Mouse (Mus musculus): ENCODE measurements around the gene Armc2. TPM values are rescaled to one million over a fixed set of nuclear protein-coding genes. Genes with fewer than 3 reads are reported as not detected.

The Armc2 gene
- polyA plus RNA-seq, 1 experiment from 2014 or later: 0.20 TPM

DNA sequence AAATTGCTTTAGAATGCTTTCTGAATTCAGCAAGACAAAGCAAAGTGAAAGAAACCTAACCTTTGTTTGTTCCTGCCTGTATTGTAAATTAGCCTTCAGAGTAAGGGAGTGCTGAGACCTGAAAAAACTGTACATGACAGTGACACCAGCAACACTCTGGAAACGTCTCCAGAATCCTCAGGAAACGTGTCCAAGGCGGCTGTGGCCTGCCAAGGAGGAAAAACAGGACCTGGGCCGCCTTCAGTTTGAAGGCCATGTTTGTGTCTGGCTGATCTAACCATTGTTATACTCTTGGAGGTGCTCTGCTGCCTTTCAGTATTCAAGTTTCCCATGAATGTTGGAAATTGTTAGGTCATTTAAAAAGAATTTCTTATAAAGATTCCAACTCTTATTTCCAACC is 138.0 kb downstream of the Armc2 start:
- no peaks in the 10 kb centered on the region for H3K9me3 ChIP-seq (replicated peaks; ENCODE audit: control insufficient read depth, low read length)
- H3K27me3 ChIP-seq (ENCODE audit: control insufficient read depth, insufficient read depth, low read depth, low read length): no peaks in the 10 kb centered on the region
- H3K36me3 ChIP-seq (ENCODE audit: control insufficient read depth, insufficient read depth): no peaks in the 10 kb centered on the region
- no peak overlapping the region for H3K4me3 ChIP-seq (ENCODE audit: low read depth, low read length)
- H3K9ac ChIP-seq (ENCODE audit: low read depth, low read length): no peak overlapping the region
- H3K4me2 ChIP-seq (ENCODE audit: low read depth, low read length): no peak overlapping the region
- no peaks in the 10 kb centered on the region; the same call in none of the 2 replicates for H3K4me1 ChIP-seq (ENCODE audit: control insufficient read depth, low read depth, low read length)
- H3K27ac ChIP-seq (ENCODE audit: low read length): no peak overlapping the region
- ATAC-seq (ENCODE audit: low read depth): no peak
- 48% methylated on average over 4 of the region's 4 CpGs for WGBS (ENCODE audit: insufficient replicate concordance)

- H3K4me2 ChIP-seq (ENCODE audit: low read depth, low read length): no peak overlapping the region
- 67% methylated on average over 1 of the region's 1 CpGs for WGBS (ENCODE audit: insufficient replicate concordance)
Measured at GRCm38 (mm10) chr10:41879675-41880074, 138.6 kb downstream of the Armc2 start.

DNA sequence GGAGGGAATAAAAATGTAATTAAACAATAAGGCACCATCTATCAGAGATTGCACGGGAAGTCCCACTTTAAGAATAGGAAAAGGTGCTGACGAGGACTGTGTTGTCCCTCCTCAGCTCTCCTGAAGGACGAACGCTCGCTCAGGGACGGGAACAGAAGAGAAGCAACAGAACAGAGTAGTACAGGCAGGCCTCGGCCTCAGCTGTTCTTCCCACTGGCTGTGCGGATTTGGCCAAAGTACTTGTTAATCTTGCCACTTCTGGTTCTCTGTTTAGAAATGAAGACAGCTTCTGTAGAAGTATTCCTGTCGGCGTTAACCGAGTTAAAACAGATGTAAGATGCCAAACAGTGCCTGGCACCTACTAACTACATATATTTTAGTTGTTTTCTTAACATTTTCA is 139.9 kb downstream of the Armc2 start:
- ATAC-seq (ENCODE audit: low read depth): no peak
- Histone ChIP-seq H3K27ac (ENCODE audit: low read length) (no peak overlapping the region), H3K4me3 (ENCODE audit: low read depth, low read length) (no peak overlapping the region), H3K9me3 (replicated peaks; ENCODE audit: control insufficient read depth, low read length) (no peaks in the 10 kb centered on the region), H3K9ac (ENCODE audit: low read depth, low read length) (no peak overlapping the region), H3K4me2 (ENCODE audit: low read depth, low read length) (no peak overlapping the region), H3K4me1 (ENCODE audit: control insufficient read depth, low read depth, low read length) (no peaks in the 10 kb centered on the region; the same call in none of the 2 replicates), H3K36me3 (ENCODE audit: control insufficient read depth, insufficient read depth) (no peaks in the 10 kb centered on the region), H3K27me3 (ENCODE audit: control insufficient read depth, insufficient read depth, low read depth, low read length) (no peaks in the 10 kb centered on the region)
- WGBS (ENCODE audit: insufficient replicate concordance): 86% methylated on average over 11 of the region's 11 CpGs

More at GRCm38 (mm10) chr10:41879675-41880074, 138.6 kb downstream of the Armc2 start:
- ATAC-seq (ENCODE audit: low read depth): no peak
- Histone ChIP-seq H3K27ac (ENCODE audit: low read length) (no peak overlapping the region), H3K9ac (ENCODE audit: low read depth, low read length) (no peak overlapping the region), H3K36me3 (ENCODE audit: control insufficient read depth, insufficient read depth) (no peaks in the 10 kb centered on the region), H3K9me3 (replicated peaks; ENCODE audit: control insufficient read depth, low read length) (no peaks in the 10 kb centered on the region), H3K27me3 (ENCODE audit: control insufficient read depth, insufficient read depth, low read depth, low read length) (no peaks in the 10 kb centered on the region), H3K4me3 (ENCODE audit: low read depth, low read length) (no peak overlapping the region), H3K4me1 (ENCODE audit: control insufficient read depth, low read depth, low read length) (no peaks in the 10 kb centered on the region; the same call in none of the 2 replicates)

DNA sequence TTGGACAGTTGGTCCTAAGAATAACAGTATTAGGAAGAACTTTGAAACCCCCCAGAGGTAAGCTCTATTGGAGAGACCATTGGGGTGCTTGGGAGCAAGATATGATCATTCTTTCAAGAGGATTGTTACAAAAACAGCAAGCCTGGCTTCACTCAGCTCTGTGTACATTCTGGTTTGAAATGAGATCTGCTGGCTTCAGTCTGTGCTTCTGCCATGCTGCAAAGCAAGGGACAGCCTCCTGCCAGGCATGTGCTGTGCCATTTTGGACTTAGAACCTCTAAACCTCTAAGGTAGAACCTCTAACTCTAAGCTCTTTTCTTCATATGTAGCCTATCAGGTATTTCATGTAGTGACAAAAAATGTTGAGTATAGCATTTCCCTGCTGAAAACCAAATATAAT is 142.6 kb downstream of the Armc2 start:
- H3K27ac ChIP-seq (ENCODE audit: low read length): no peak overlapping the region
- H3K4me2 ChIP-seq (ENCODE audit: low read depth, low read length): no peak overlapping the region
- no peaks in the 10 kb centered on the region for H3K9me3 ChIP-seq (replicated peaks; ENCODE audit: control insufficient read depth, low read length)
- no peaks in the 10 kb centered on the region for H3K36me3 ChIP-seq (ENCODE audit: control insufficient read depth, insufficient read depth)
- no peak overlapping the region for H3K9ac ChIP-seq (ENCODE audit: low read depth, low read length)
- no peaks in the 10 kb centered on the region for H3K27me3 ChIP-seq (ENCODE audit: control insufficient read depth, insufficient read depth, low read depth, low read length)
- no peak overlapping the region for H3K4me3 ChIP-seq (ENCODE audit: low read depth, low read length)
- ATAC-seq (ENCODE audit: low read depth): no peak
- H3K4me1 ChIP-seq (ENCODE audit: control insufficient read depth, low read depth, low read length): no peaks in the 10 kb centered on the region; the same call in 1 of the 2 replicates

DNA sequence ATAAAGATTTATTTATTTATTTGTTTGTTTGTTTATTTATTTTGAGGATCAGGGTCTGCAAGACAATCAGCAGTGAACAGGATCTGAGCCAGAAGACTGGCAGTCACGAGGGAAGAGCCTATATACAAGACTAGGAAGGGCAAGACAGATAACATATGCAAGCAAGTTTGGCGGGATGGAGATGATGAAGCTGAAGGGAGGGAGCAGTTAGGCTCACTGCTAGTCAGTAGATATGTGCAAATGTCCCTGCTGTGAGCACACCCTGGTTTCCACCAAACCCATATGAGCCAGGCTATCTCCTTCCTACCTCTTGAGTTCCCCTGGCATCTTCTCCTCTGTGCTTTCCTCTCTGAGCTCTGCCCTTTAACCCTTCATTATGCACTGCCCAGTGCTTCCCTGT is 146.7 kb downstream of the Armc2 start:
- Histone ChIP-seq H3K27me3 (ENCODE audit: control insufficient read depth, insufficient read depth, low read depth, low read length) (no peaks in the 10 kb centered on the region), H3K36me3 (ENCODE audit: control insufficient read depth, insufficient read depth) (no peaks in the 10 kb centered on the region), H3K4me3 (ENCODE audit: low read depth, low read length) (no peak overlapping the region), H3K4me1 (ENCODE audit: control insufficient read depth, low read depth, low read length) (no peaks in the 10 kb centered on the region), H3K9ac (ENCODE audit: low read depth, low read length) (no peak overlapping the region), H3K9me3 (replicated peaks; ENCODE audit: control insufficient read depth, low read length) (no peaks in the 10 kb centered on the region), H3K4me2 (ENCODE audit: low read depth, low read length) (no peak overlapping the region), H3K27ac (ENCODE audit: low read length) (no peak overlapping the region)
- ATAC-seq (ENCODE audit: low read depth): no peak
- 26% methylated on average over 2 of the region's 2 CpGs for WGBS (ENCODE audit: insufficient replicate concordance)

DNA sequence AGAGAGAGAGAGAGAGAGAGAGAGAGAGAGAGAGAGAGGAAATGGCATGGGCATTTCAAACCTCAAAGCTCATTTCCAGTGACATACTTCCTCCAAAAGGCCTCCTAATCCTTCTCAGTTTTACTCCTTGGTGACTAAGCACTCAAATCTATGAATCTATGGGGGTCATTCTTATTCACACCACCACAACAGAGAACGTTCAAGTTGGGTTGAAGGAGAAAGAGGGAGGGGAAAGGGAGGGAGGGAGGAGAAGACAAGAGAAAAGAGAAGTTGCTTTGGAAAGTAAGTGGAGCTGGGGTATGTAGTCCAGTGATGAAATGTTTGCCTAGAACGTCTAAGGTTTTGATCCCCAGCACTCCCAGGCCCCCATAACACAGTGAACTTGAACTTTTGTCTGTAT is 148.1 kb downstream of the Armc2 start:
- WGBS (ENCODE audit: insufficient replicate concordance): 13% methylated on average over 2 of the region's 2 CpGs
- Histone ChIP-seq H3K4me2 (ENCODE audit: low read depth, low read length) (no peak overlapping the region), H3K4me3 (ENCODE audit: low read depth, low read length) (no peak overlapping the region), H3K27ac (ENCODE audit: low read length) (no peak overlapping the region), H3K9ac (ENCODE audit: low read depth, low read length) (no peak overlapping the region), H3K9me3 (replicated peaks; ENCODE audit: control insufficient read depth, low read length) (no peaks in the 10 kb centered on the region), H3K36me3 (ENCODE audit: control insufficient read depth, insufficient read depth) (no peaks in the 10 kb centered on the region), H3K4me1 (ENCODE audit: control insufficient read depth, low read depth, low read length) (no peaks in the 10 kb centered on the region), H3K27me3 (ENCODE audit: control insufficient read depth, insufficient read depth, low read depth, low read length) (no peaks in the 10 kb centered on the region)
- no peak for ATAC-seq (ENCODE audit: low read depth)

DNA sequence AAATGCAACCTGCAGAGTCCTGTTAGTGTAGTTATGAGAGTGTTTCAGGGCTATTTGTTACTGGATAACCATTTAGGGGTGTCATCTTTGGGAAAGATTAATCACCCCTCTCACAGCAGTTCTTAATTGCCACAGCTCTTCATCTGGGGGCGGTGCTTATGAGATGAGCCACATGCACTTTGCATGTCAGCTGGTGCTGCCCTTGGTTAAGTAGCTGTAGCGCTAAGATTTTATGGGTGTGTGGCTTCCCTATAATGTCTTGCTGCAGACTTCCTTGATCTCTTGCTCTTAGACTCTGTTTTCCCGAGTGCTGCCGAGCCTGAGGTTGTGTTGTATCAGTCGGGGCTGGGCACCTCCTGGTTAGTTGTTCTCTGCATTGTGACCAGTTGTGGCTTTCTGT is 150.3 kb downstream of the Armc2 start:
- Histone ChIP-seq H3K9ac (ENCODE audit: low read depth, low read length) (no peak overlapping the region), H3K27me3 (ENCODE audit: control insufficient read depth, insufficient read depth, low read depth, low read length) (no peaks in the 10 kb centered on the region), H3K4me2 (ENCODE audit: low read depth, low read length) (no peak overlapping the region), H3K9me3 (replicated peaks; ENCODE audit: control insufficient read depth, low read length) (no peaks in the 10 kb centered on the region), H3K36me3 (ENCODE audit: control insufficient read depth, insufficient read depth) (no peaks in the 10 kb centered on the region), H3K27ac (ENCODE audit: low read length) (no peak overlapping the region), H3K4me3 (ENCODE audit: low read depth, low read length) (no peak overlapping the region), H3K4me1 (ENCODE audit: control insufficient read depth, low read depth, low read length) (no peaks in the 10 kb centered on the region)
- no peak for ATAC-seq (ENCODE audit: low read depth)
- 49% methylated on average over 5 of the region's 5 CpGs for WGBS (ENCODE audit: insufficient replicate concordance)

GRCm38 (mm10) chr10:41866838-41867154 is 151.4 kb downstream of the Armc2 start:
- no peak for ATAC-seq (ENCODE audit: low read depth)
- H3K27ac ChIP-seq (ENCODE audit: low read length): no peak overlapping the region
- H3K4me1 ChIP-seq (ENCODE audit: control insufficient read depth, low read depth, low read length): no peaks in the 10 kb centered on the region

DNA sequence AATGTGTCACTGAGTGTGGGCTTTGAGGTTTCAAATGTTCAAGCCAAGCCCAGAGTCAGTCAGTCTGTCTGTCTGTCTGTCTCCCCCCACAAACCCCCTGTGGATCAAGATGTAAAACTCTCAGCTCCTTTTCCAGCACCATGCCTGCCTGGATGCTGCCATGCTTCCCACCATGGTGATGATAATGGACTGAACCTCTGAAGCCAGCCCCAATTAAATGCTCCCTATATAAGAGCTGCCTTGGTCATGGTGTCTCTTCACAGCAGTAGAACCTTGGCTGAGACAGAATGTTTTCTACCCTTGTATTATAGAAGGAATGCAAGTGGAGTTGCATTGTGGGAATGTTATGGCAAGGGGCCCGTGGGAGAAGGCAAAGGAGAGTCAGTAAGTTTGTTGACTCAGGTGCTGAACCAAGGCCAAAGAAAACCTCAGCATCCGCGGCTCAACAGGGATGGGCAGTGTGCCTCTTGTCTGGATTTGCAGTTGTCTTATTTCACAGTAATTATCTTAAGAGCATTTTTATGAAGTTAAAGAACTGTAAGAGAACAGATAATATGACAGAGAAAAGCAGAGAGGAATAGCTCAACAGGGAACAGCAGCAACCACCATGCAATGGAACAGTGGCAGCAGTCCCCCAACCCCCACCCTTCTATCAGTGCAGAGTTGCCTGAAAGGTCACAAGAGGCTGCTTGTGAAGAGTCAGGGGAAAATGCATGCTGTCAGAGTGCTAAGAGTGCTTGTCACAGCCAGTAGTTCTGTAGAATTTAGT is 152.0 kb downstream of the Armc2 start:
- H3K9me3 ChIP-seq (replicated peaks; ENCODE audit: control insufficient read depth, low read length): no peaks in the 10 kb centered on the region
- no peak for ATAC-seq (ENCODE audit: low read depth)
- H3K4me3 ChIP-seq (ENCODE audit: low read depth, low read length): no peak overlapping the region
- H3K4me1 ChIP-seq (ENCODE audit: control insufficient read depth, low read depth, low read length): no peaks in the 10 kb centered on the region
- 69% methylated on average over 3 of the region's 3 CpGs for WGBS (ENCODE audit: insufficient replicate concordance)
- H3K36me3 ChIP-seq (ENCODE audit: control insufficient read depth, insufficient read depth): no peaks in the 10 kb centered on the region
- no peak overlapping the region for H3K27ac ChIP-seq (ENCODE audit: low read length)
- no peak overlapping the region for H3K4me2 ChIP-seq (ENCODE audit: low read depth, low read length)
- no peak overlapping the region for H3K9ac ChIP-seq (ENCODE audit: low read depth, low read length)
- no peaks in the 10 kb centered on the region for H3K27me3 ChIP-seq (ENCODE audit: control insufficient read depth, insufficient read depth, low read depth, low read length)

More at GRCm38 (mm10) chr10:41866838-41867154, 151.4 kb downstream of the Armc2 start:
- Histone ChIP-seq H3K9me3 (replicated peaks; ENCODE audit: control insufficient read depth, low read length) (no peaks in the 10 kb centered on the region), H3K9ac (ENCODE audit: low read depth, low read length) (no peak overlapping the region), H3K4me3 (ENCODE audit: low read depth, low read length) (no peak overlapping the region), H3K4me2 (ENCODE audit: low read depth, low read length) (no peak overlapping the region), H3K27me3 (ENCODE audit: control insufficient read depth, insufficient read depth, low read depth, low read length) (no peaks in the 10 kb centered on the region), H3K36me3 (ENCODE audit: control insufficient read depth, insufficient read depth) (no peaks in the 10 kb centered on the region)

All from liver, embryonic 16.5 days (tissue).